In the genomic region with DNA sequence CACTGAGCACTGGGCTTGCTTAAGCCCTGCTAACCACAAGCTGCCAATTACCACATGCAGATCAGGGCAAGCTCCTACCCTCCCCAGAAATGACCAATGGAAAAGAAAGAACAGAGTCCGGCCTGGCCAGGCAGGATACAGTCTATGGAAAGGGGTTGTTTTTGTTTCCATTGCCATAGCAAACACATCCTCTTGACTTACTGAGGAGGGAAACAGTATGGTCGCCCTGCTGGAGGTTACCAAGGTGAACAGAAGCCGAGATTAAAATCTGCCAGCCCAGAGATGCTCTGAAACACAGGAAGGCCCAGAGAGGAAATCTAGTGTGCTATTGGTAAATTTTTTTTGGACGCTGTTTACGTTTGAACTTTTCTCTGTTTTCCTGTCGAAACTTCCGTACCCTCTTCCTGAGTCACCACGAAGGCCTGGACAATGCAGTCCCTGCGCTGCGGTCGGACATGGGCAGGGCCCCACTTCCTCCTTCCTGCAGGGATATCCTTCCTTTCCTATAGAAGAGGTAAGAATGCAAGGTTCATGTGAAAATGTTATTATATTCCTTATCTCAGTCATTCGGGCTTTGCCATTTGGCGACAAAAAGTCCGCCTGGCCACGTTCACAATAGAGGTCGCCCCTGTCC, we compare ENCODE assay signal across 8 mouse cellular contexts. TPM values are rescaled to one million over a fixed set of nuclear protein-coding genes. Genes with fewer than 3 reads are reported as not detected.
DNase-seq lines count a peak whose midpoint lies in the region; ATAC-seq lines count a peak whose summit lies in the region.
"Had no signal": no experiment of that assay in that cellular context is flagged by ENCODE, and none has a peak within 500 bp of the region (broad histone marks: within the 10 kb centered on the region; RNA-seq: fewer than 3 reads in every experiment).

No protein-coding gene starts in this region.

- no peaks in the 10 kb centered on the region for H3K9me3 ChIP-seq in embryonic facial prominence, embryonic 14.5 days (ENCODE audit: control insufficient read depth, low read length)
- H3K9me3 ChIP-seq in liver, embryonic 16.5 days (replicated peaks; ENCODE audit: control insufficient read depth, low read length), result no peaks in the 10 kb centered on the region

- no peak overlapping the region for H3K4me2 ChIP-seq in embryonic facial prominence, embryonic 14.5 days (ENCODE audit: low read depth, low read length)
- H3K4me2 ChIP-seq in liver, embryonic 16.5 days (ENCODE audit: low read depth, low read length), result 0 out of 2 replicates have a peak overlapping the region, but pooled peaks have one; percentile 6

- H3K9ac ChIP-seq in embryonic facial prominence, embryonic 14.5 days (ENCODE audit: low read depth, low read length), result no peak overlapping the region
- no peak overlapping the region for H3K9ac ChIP-seq in liver, embryonic 16.5 days (ENCODE audit: low read depth, low read length)

- H3K27me3 ChIP-seq in embryonic facial prominence, embryonic 14.5 days (replicated peaks; ENCODE audit: control insufficient read depth, insufficient read depth, low read length), result no peaks in the 10 kb centered on the region
- H3K27me3 ChIP-seq in liver, embryonic 16.5 days (ENCODE audit: control insufficient read depth, insufficient read depth, low read depth, low read length), result no peaks in the 10 kb centered on the region
- H3K27me3 ChIP-seq in splenic B cell, adult 2 months (ENCODE audit: control insufficient read depth, insufficient read depth, low read length, poor library complexity, severe bottlenecking), result no peaks in the 10 kb centered on the region

- H3K27ac ChIP-seq in embryonic facial prominence, embryonic 14.5 days (replicated peaks; ENCODE audit: low read depth, low read length), result 0 out of 2 replicates have a peak overlapping the region, but pooled peaks have one; percentile 52
- peak overlapping the region; percentile 5; the same call in 1 of the 2 replicates for H3K27ac ChIP-seq in liver, embryonic 16.5 days (ENCODE audit: low read length)

- H3K4me3 ChIP-seq in embryonic facial prominence, embryonic 14.5 days (ENCODE audit: low read depth, low read length), result no peak overlapping the region
- H3K4me3 ChIP-seq in liver, embryonic 16.5 days (ENCODE audit: low read depth, low read length), result no peak overlapping the region
- H3K4me3 ChIP-seq: myocyte had no signal

- no peaks in the 10 kb centered on the region for H3K36me3 ChIP-seq in embryonic facial prominence, embryonic 14.5 days (ENCODE audit: control insufficient read depth, insufficient read depth, low read length)
- H3K36me3 ChIP-seq in liver, embryonic 16.5 days (ENCODE audit: control insufficient read depth, insufficient read depth), result no peaks in the 10 kb centered on the region
- no peaks in the 10 kb centered on the region for H3K36me3 ChIP-seq in splenic B cell, adult 2 months (ENCODE audit: control insufficient read depth, insufficient read depth, low read length, poor library complexity, severe bottlenecking)

- ATAC-seq in embryonic facial prominence, embryonic 14.5 days (ENCODE audit: low read depth), result peak; percentile 63
- ATAC-seq in inflammation-experienced regulatory T-cells, adult 6 months, result peak; percentile 93
- peak; percentile 69 for ATAC-seq in liver, embryonic 16.5 days (ENCODE audit: low read depth)

- WGBS in embryonic facial prominence, embryonic 14.5 days, result 78% methylated on average over 16 of the region's 16 CpGs
- 21% methylated on average over 16 of the region's 16 CpGs for WGBS in liver, embryonic 16.5 days (ENCODE audit: insufficient replicate concordance)

- DNase-seq in ZHBTc4 (ENCODE audit: low read depth, low spot score), result peak; percentile 36
- DNase-seq in embryonic facial prominence, embryonic 14.5 days (ENCODE audit: low spot score), result no peak
- peak; percentile 52 for DNase-seq in splenic B cell, adult 2 months (ENCODE audit: low read depth, low spot score)
- no peak for DNase-seq in layer of hippocampus, adult 9-11 months
- DNase-seq in cerebellum, adult 11 months, result no peak

- no peaks in the 10 kb centered on the region for H3K4me1 ChIP-seq in embryonic facial prominence, embryonic 14.5 days (ENCODE audit: control insufficient read depth, insufficient read depth, low read length)
- H3K4me1 ChIP-seq in liver, embryonic 16.5 days (ENCODE audit: control insufficient read depth, low read depth, low read length), result 0 out of 2 replicates have a peak, but pooled peaks cover 2% of the 10 kb centered on the region

RNA-seq across cellular contexts. Expression of a gene that starts 25.0 kb away (rescaled TPM):
- polyA plus RNA-seq in embryonic facial prominence, embryonic 14.5 days (2014; fragmentation: Nextera tagmentation; extraction: Ambion mirVana), result 34.4 and 39.4 TPM in 2 replicates
- 10 to 100 TPM; 36.0 to 50.7 (median 38.6) TPM for polyA plus RNA-seq in inflammation-experienced regulatory T-cells, adult 6 months (2017; shearing (Covaris generic))
- 4.6 and 5.1 TPM in 2 replicates for polyA plus RNA-seq in liver, embryonic 16.5 days (2015; fragmentation: Nextera tagmentation; extraction: Ambion mirVana)

Comparison
In these comparisons a context has a peak if more than half of its experiments do, and no peak if none do; other contexts are left out.
1. DNase-seq: peak in ZHBTc4 (single experiment) and splenic B cell, adult 2 months (single experiment); none in embryonic facial prominence, embryonic 14.5 days (single experiment), layer of hippocampus, adult 9-11 months (single experiment) and cerebellum, adult 11 months (single experiment).
2. Peak in every context shown above with its lines, with median percentiles within 50 percentile points of each other: ATAC-seq.